Mouse (Mus musculus) embryonic facial prominence, embryonic 11.5 days (tissue): Measurements from ENCODE around the gene Dag1. TPM values are rescaled to one million over a fixed set of nuclear protein-coding genes. Genes with fewer than 3 reads are reported as not detected.

Experiments used
- ATAC-seq: fragments of 200-750 bp; cut with Nextera tagmentation; replicated peaks from 2 replicates; pipeline ENCODE4 v1.8.0; 2017; ENCODE audit warnings: low read depth; ENCODE audit not compliant: insufficient number of reproducible peaks, low FRiP score, low TSS enrichment
- DNase-seq: peaks from one replicate; pipeline ENCODE4 v3.0.0-alpha.2; 2015; ENCODE audit warnings: low spot score
- H3K27ac ChIP-seq: fragments of 300-500 bp; sonication (generic); replicated peaks from 2 replicates; pipeline ENCODE4 v1.5.1; 2014; ENCODE audit warnings: mild to moderate bottlenecking, low read depth, low read length, control low read depth
- H3K27me3 ChIP-seq: fragments of 300-500 bp; sonication (generic); 2 replicates; pipeline ENCODE4 v1.6.1; 2014; ENCODE audit warnings: mild to moderate bottlenecking, low read length, moderate library complexity, mixed read lengths; ENCODE audit not compliant: control insufficient read depth, insufficient read depth
- H3K36me3 ChIP-seq: fragments of 300-500 bp; sonication (generic); replicated peaks from 2 replicates; pipeline ENCODE4 v1.6.1; 2014; ENCODE audit warnings: low read depth, mild to moderate bottlenecking, low read length, moderate library complexity, mixed read lengths; ENCODE audit not compliant: control insufficient read depth, insufficient read depth
- H3K4me1 ChIP-seq: fragments of 300-500 bp; sonication (generic); 2 replicates; pipeline ENCODE4 v1.6.1; 2014; ENCODE audit warnings: low read length, mixed read lengths; ENCODE audit not compliant: control insufficient read depth, insufficient read depth
- H3K4me2 ChIP-seq: fragments of 300-500 bp; sonication (generic); 2 replicates; pipeline ENCODE4 v1.6.1; 2014; ENCODE audit warnings: low read depth, mild to moderate bottlenecking, control low read depth, low read length, moderate library complexity
- H3K4me3 ChIP-seq: fragments of 300-500 bp; sonication (generic); 2 replicates; pipeline ENCODE4 v1.5.1; 2014; ENCODE audit warnings: low read depth, low read length, control low read depth
- H3K9ac ChIP-seq: fragments of 300-500 bp; sonication (generic); replicated peaks from 2 replicates; pipeline ENCODE4 v1.6.1; 2014; ENCODE audit warnings: mild to moderate bottlenecking, control low read depth, low read length
- H3K9me3 ChIP-seq: fragments of 300-500 bp; sonication (generic); replicated peaks from 2 replicates; pipeline ENCODE4 v1.6.1; 2016; ENCODE audit warnings: mild to moderate bottlenecking, low read length, inconsistent platforms, mixed read lengths; ENCODE audit not compliant: control insufficient read depth
- WGBS: fragments of 180-500 bp; shearing (Covaris S2); extraction: QIAGEN DNeasy Blood & Tissue Kit; methylation state at CpG from one replicate; pipeline ENCODE4 v1.1.7; 2014; 5-methylcytosine and 5-hydroxymethylcytosine counted together
- polyA plus RNA-seq: library from polyadenylated mRNA; unstranded; fragments of >200 nt; fragmentation: Nextera tagmentation; extraction: Ambion mirVana; gene quantifications from 2 replicates; pipeline ENCODE4 v1.2.1, GENCODE M21; 2014

The Dag1 gene
- polyA plus RNA-seq, 1 experiment from 2014 or later, result 44.5 TPM

DNA sequence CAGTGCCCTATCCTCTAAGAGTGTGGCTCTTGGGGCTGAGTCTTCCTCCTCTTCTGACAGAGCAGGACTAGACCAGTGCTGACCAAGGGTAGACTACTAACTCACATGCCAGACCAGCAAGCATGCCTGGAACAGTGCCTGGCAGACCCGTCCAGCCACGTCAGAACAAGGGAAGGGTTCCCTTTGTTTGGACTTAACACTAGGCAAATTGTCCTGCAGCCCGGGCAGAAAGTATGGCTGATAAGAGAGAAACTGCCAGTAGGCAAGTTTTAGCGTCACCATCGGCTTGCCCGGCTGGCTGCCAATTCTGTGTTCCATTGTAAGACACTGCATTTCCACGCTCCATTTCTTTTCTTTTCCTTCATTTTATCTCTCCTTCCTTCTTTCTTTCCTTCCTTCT lies 3.9 kb upstream of the Dag1 start:
- Histone ChIP-seq H3K4me1 (peaks cover 4% of the 10 kb centered on the region; the same call in 1 of the 2 replicates), H3K27me3 (no peaks in the 10 kb centered on the region), H3K4me3 (no peak overlapping the region), H3K36me3 (no peaks in the 10 kb centered on the region), H3K4me2 (no peak overlapping the region), H3K27ac (no peak overlapping the region), H3K9me3 (no peaks in the 10 kb centered on the region), H3K9ac (no peak overlapping the region)
- 80% methylated on average over 7 of the region's 7 CpGs for WGBS
- ATAC-seq (no peak), DNase-seq (no peak)

GRCm38 (mm10) chr9:108266261-108266935 lies 2.6 kb upstream of the Dag1 start:
- 54% methylated on average over 10 of the region's 10 CpGs for WGBS
- Histone ChIP-seq H3K4me3 (no peak overlapping the region), H3K27ac (no peak overlapping the region), H3K4me1 (peaks cover 7% of the 10 kb centered on the region; the same call in 1 of the 2 replicates), H3K4me2 (no peak overlapping the region), H3K9ac (no peak overlapping the region), H3K9me3 (no peaks in the 10 kb centered on the region), H3K36me3 (no peaks in the 10 kb centered on the region), H3K27me3 (no peaks in the 10 kb centered on the region)
- DNase-seq (no peak), ATAC-seq (no peak)

GRCm38 (mm10) chr9:108264191-108264921 lies 598 bp upstream of the Dag1 start:
- peak overlapping the region; percentile 62 for H3K9ac ChIP-seq
- H3K27ac ChIP-seq, result peak overlapping the region; percentile 72
- peak overlapping the region; percentile 68 for H3K4me2 ChIP-seq
- no peaks in the 10 kb centered on the region for H3K27me3 ChIP-seq
- peak; percentile 17 for DNase-seq
- H3K4me1 ChIP-seq, result peaks cover 7% of the 10 kb centered on the region; the same call in 1 of the 2 replicates
- WGBS, result 10% methylated on average over 10 of the region's 10 CpGs
- ATAC-seq, result peak; percentile 7
- peak overlapping the region; percentile 85 for H3K4me3 ChIP-seq
- H3K36me3 ChIP-seq, result no peaks in the 10 kb centered on the region
- no peaks in the 10 kb centered on the region for H3K9me3 ChIP-seq

- Histone ChIP-seq H3K36me3 (no peaks in the 10 kb centered on the region), H3K27me3 (no peaks in the 10 kb centered on the region), H3K4me2 (peak overlapping the region; percentile 68), H3K27ac (peak overlapping the region; percentile 83), H3K4me3 (peak overlapping the region; percentile 85), H3K9me3 (no peaks in the 10 kb centered on the region), H3K9ac (peak overlapping the region; percentile 80), H3K4me1 (peaks cover 7% of the 10 kb centered on the region; the same call in 1 of the 2 replicates)
- under 1% methylated on average over 61 of the region's 62 CpGs for WGBS
- DNase-seq (peak; percentile 42), ATAC-seq (peak; percentile 41)
These were observed 552 bp downstream of the Dag1 start for GRCm38 (mm10) chr9:108263131-108263681.

- peak overlapping the region; percentile 80 for H3K9ac ChIP-seq
- no peaks in the 10 kb centered on the region for H3K9me3 ChIP-seq
- no peak overlapping the region for H3K27ac ChIP-seq
- no peaks in the 10 kb centered on the region for H3K36me3 ChIP-seq
- 46% methylated on average over 11 of the region's 11 CpGs for WGBS
- H3K4me3 ChIP-seq, result peak overlapping the region; percentile 85
- peak overlapping the region; percentile 68 for H3K4me2 ChIP-seq
- DNase-seq (no peak), ATAC-seq (no peak)
- peaks cover 7% of the 10 kb centered on the region; the same call in 1 of the 2 replicates for H3K4me1 ChIP-seq
- no peaks in the 10 kb centered on the region for H3K27me3 ChIP-seq
These were observed 1.2 kb downstream of the Dag1 start for GRCm38 (mm10) chr9:108262494-108263049.

DNA sequence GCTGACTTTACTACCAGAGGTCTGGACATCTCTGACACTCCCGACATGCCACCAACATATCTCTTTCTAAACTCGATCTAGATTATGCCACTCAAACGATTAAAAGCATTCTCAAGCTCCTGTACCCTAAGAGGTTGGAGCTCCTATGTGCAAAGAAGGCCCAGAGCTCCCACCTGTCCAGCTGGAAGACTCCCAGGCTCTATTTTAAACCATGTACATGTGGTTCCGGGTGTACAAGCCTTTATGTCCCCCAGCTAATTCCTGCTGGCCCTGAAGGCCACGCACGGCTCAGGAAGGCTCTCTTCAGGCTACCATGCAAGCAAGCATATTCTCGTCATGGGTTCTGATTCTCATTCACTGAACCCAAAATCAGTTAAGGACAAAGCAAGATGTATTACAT lies 1.9 kb downstream of the Dag1 start:
- Histone ChIP-seq H3K27ac (no peak overlapping the region), H3K36me3 (no peaks in the 10 kb centered on the region), H3K27me3 (no peaks in the 10 kb centered on the region), H3K9ac (no peak overlapping the region), H3K4me3 (no peak overlapping the region), H3K4me2 (peak overlapping the region; percentile 11; the same call in 1 of the 2 replicates), H3K9me3 (no peaks in the 10 kb centered on the region), H3K4me1 (peaks cover 7% of the 10 kb centered on the region; the same call in 1 of the 2 replicates)
- DNase-seq (no peak), ATAC-seq (no peak)
- WGBS, result 77% methylated on average over 7 of the region's 7 CpGs

GRCm38 (mm10) chr9:108260526-108260925 lies 3.2 kb downstream of the Dag1 start:
- H3K4me2 ChIP-seq, result no peak overlapping the region
- ATAC-seq, result no peak
- H3K27ac ChIP-seq, result no peak overlapping the region
- H3K4me3 ChIP-seq, result no peak overlapping the region
- peaks cover 7% of the 10 kb centered on the region; the same call in 1 of the 2 replicates for H3K4me1 ChIP-seq
- DNase-seq, result no peak
- H3K27me3 ChIP-seq, result no peaks in the 10 kb centered on the region
- no peaks in the 10 kb centered on the region for H3K9me3 ChIP-seq
- no peaks in the 10 kb centered on the region for H3K36me3 ChIP-seq
- 82% methylated on average over 4 of the region's 4 CpGs for WGBS
- H3K9ac ChIP-seq, result no peak overlapping the region
